Mouse (Mus musculus): ENCODE results near the gene Sept4. TPM values are rescaled to one million over a fixed set of nuclear protein-coding genes. Genes with fewer than 3 reads are reported as not detected.
A peak's percentile ranks its signal among the peaks of the same experiment; 100 is the strongest.

Gene Sept4
- 33.0 and 37.9 TPM in 2 replicates for polyA plus RNA-seq (2015; fragmentation: Nextera tagmentation; extraction: Ambion mirVana)

DNA sequence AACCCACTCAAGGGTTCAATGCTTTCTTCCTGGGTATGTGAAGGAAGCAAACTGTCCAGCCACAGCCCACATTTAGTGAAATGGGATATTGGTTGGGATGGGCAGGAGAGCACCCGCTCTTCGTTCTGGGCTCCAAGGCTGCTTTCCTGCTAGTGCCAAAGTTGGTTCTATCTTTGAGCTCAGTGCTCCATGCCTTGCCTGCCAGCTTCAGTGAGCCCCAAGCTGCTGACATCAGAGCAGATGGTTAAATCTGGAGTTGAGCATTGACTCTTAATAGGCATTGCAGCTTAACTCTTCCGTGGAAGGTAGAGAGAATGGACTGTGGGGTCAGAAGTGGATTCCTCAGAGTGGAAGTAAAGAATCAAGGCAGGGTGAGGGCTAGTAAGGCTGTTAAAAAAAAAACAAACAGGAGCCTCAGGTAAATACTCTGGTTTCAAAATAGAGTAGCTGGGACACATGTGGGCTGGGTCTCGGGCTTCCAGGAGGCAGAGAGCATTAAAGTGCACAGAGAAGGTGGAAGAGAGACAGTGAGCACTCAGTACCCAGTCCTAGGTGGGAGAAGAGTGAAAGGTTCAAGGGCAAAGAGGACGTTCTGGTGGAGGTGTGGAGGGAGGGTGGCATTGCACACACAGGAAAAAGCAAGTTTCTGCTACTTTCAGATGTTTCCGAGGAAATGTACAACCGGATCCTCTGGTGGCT, at the start of gene Sept4:
Gene Sept4, plus strand, starts transcription at position 649 of the 699 bp plus-strand sequence.
- ATAC-seq (ENCODE audit: insufficient number of reproducible peaks, low FRiP score, low TSS enrichment, low read depth): no peak
- Histone ChIP-seq H3K36me3 (no peaks in the 10 kb centered on the region), H3K27me3 (no peaks in the 10 kb centered on the region), H3K4me3 (replicated peaks) (no peak within 1 kb of the TSS), H3K4me1 (peaks cover 10% of the 10 kb centered on the region), H3K9me3 (replicated peaks) (no peaks in the 10 kb centered on the region), H3K27ac (replicated peaks) (0 out of 2 replicates have a peak within 1 kb of the TSS, but pooled peaks have one; percentile 7), H3K9ac (no peak within 1 kb of the TSS), H3K4me2 (replicated peaks) (no peak within 1 kb of the TSS)
- 68% methylated on average over 7 of the region's 7 CpGs for WGBS

DNA sequence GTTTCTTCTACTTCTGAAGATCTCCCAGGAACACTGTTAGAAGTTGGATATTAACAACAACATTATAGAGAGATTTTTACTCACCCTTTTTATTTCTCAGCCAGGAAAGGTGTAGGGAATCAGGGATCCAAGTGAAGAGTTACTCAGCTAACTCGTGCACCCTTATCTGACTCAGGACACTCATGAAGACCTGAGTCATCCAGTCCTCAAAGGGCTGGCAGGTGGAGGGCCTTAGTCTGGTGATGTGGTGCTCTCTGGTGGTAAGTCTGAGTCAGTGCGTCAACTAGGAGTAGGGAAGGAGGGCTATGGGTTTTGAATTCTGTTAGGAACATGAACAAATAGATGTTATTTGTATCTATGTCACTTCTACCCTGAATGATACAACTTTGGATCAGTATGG, 49.4 kb upstream of the Sept4 start:
- Histone ChIP-seq H3K36me3 (no peaks in the 10 kb centered on the region), H3K9ac (no peak overlapping the region), H3K4me2 (replicated peaks) (no peak overlapping the region), H3K27me3 (no peaks in the 10 kb centered on the region), H3K4me3 (replicated peaks) (no peak overlapping the region), H3K9me3 (replicated peaks) (no peaks in the 10 kb centered on the region), H3K27ac (replicated peaks) (no peak overlapping the region), H3K4me1 (no peaks in the 10 kb centered on the region)
- no peak for ATAC-seq (ENCODE audit: insufficient number of reproducible peaks, low FRiP score, low TSS enrichment, low read depth)
- 9% methylated on average over 2 of the region's 2 CpGs for WGBS

DNA sequence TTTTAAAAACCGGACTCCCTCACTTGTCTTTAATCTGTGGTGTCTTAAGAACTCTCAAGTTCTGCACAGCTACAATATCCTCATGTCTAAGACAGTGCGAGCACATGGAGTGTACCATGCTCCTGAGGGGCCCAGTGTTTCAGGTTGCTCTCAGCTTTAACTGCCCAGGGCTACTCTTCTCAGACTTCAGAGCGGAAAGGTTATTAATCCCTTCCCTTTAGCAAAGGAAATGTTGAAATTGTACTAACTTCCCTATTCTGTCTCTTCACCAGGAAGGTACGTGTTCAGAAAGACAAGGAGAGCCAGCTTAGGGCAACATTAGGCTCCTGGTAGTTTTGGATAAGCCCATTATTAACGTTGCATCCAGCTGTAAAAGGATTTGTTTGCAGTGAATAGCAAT, 45.2 kb upstream of the Sept4 start:
- 53% methylated on average over 5 of the region's 5 CpGs for WGBS
- no peak overlapping the region for H3K4me3 ChIP-seq (replicated peaks)
- no peaks in the 10 kb centered on the region for H3K27me3 ChIP-seq
- no peak overlapping the region for H3K4me2 ChIP-seq (replicated peaks)
- no peaks in the 10 kb centered on the region for H3K9me3 ChIP-seq (replicated peaks)
- no peaks in the 10 kb centered on the region for H3K36me3 ChIP-seq
- H3K27ac ChIP-seq (replicated peaks): no peak overlapping the region
- H3K9ac ChIP-seq: no peak overlapping the region
- no peak for ATAC-seq (ENCODE audit: insufficient number of reproducible peaks, low FRiP score, low TSS enrichment, low read depth)
- H3K4me1 ChIP-seq: no peaks in the 10 kb centered on the region

DNA sequence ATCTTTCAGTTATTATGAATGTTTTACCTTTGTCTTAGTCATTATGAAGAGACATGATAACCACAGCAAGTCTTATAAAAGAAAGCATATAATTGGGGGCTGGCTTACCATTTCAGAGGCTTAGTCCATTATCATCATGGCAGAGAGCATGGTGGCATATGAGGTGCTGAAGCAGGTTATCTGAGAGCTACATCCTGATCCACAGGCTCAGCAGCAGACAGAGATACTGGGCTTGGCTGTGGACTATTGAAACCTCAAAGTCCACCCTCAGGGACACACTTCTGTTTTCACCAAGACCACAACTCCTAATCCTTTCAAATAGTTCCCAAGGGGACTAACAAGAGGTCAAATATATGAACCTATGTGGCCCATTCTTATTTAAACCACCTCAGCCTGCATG, 44.7 kb upstream of the Sept4 start:
- no peaks in the 10 kb centered on the region for H3K4me1 ChIP-seq
- no peak overlapping the region for H3K4me3 ChIP-seq (replicated peaks)
- no peak overlapping the region for H3K27ac ChIP-seq (replicated peaks)
- ATAC-seq (ENCODE audit: insufficient number of reproducible peaks, low FRiP score, low TSS enrichment, low read depth): no peak
- no peaks in the 10 kb centered on the region for H3K9me3 ChIP-seq (replicated peaks)
- H3K4me2 ChIP-seq (replicated peaks): no peak overlapping the region
- H3K36me3 ChIP-seq: no peaks in the 10 kb centered on the region
- H3K27me3 ChIP-seq: no peaks in the 10 kb centered on the region
- H3K9ac ChIP-seq: no peak overlapping the region

DNA sequence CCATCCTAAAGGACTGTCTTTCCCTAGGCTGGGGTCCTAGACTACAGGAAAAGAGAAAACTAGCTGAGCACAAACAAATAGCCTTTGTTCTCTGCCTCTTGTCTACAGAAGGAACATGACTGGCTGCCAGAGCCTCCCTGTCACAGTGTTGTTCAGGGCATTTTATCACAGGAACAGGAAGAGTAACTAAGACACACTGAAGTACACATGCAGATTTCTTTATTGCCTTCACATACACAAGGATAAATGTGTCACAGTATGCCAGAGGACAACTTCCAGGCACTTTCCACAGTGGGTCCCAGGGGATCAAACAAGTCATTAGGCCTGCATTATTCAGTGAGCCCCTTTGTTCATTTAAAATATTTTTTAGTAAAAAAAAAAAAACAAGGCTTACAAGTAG, 43.9 kb upstream of the Sept4 start:
- Histone ChIP-seq H3K27ac (replicated peaks) (no peak overlapping the region), H3K36me3 (no peaks in the 10 kb centered on the region), H3K4me3 (replicated peaks) (no peak overlapping the region), H3K4me1 (no peaks in the 10 kb centered on the region), H3K4me2 (replicated peaks) (no peak overlapping the region), H3K9ac (no peak overlapping the region), H3K27me3 (no peaks in the 10 kb centered on the region), H3K9me3 (replicated peaks) (no peaks in the 10 kb centered on the region)
- ATAC-seq (ENCODE audit: insufficient number of reproducible peaks, low FRiP score, low TSS enrichment, low read depth): no peak

DNA sequence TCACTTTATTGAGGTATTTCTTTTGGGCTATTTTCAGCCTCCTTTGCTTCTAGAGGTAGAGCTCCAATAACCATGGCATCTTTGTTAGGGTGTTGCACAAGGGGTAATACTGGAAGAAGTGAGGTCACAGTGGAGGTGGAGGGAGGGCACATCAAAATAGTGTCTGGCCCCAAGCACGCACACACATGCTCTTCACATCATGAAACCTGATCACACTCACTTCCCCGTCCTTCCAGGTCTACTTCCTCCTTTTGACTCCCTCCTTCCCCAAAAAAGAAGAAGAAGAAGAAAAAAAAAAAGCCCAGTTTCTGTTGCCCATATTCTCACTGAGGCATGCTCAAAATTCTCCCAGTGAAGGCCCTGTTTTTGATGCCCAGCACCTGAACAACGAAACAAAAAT, 41.3 kb upstream of the Sept4 start:
- 57% methylated on average over 3 of the region's 3 CpGs for WGBS
- H3K27me3 ChIP-seq: no peaks in the 10 kb centered on the region
- no peak overlapping the region for H3K9ac ChIP-seq
- H3K36me3 ChIP-seq: no peaks in the 10 kb centered on the region
- no peak overlapping the region for H3K27ac ChIP-seq (replicated peaks)
- no peaks in the 10 kb centered on the region for H3K9me3 ChIP-seq (replicated peaks)
- no peak for ATAC-seq (ENCODE audit: insufficient number of reproducible peaks, low FRiP score, low TSS enrichment, low read depth)
- H3K4me1 ChIP-seq: no peaks in the 10 kb centered on the region
- no peak overlapping the region for H3K4me2 ChIP-seq (replicated peaks)
- no peak overlapping the region for H3K4me3 ChIP-seq (replicated peaks)

DNA sequence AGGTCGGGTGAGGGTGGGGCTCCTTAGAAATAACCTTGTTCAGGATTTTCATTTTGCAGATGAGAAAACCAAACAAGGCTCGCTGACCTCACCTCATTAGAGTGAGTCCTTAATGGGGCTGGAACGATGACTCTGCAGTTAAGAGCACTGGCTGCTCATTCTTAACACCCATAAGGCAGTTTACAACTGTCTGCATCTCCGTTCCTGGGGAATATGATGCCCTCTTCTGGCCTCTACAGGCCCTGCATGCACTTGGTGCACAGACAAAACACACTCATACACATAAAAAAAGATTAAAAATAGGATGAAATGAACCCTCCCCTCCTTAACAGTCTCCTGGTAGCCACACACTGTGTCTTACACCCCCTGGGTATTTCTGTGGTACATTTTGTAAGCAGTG, 40.7 kb upstream of the Sept4 start:
- 60% methylated on average over 4 of the region's 4 CpGs for WGBS
- Histone ChIP-seq H3K9ac (no peak overlapping the region), H3K4me2 (replicated peaks) (no peak overlapping the region), H3K4me1 (no peaks in the 10 kb centered on the region), H3K27ac (replicated peaks) (no peak overlapping the region), H3K9me3 (replicated peaks) (no peaks in the 10 kb centered on the region), H3K4me3 (replicated peaks) (no peak overlapping the region), H3K27me3 (no peaks in the 10 kb centered on the region), H3K36me3 (no peaks in the 10 kb centered on the region)
- ATAC-seq (ENCODE audit: insufficient number of reproducible peaks, low FRiP score, low TSS enrichment, low read depth): no peak

DNA sequence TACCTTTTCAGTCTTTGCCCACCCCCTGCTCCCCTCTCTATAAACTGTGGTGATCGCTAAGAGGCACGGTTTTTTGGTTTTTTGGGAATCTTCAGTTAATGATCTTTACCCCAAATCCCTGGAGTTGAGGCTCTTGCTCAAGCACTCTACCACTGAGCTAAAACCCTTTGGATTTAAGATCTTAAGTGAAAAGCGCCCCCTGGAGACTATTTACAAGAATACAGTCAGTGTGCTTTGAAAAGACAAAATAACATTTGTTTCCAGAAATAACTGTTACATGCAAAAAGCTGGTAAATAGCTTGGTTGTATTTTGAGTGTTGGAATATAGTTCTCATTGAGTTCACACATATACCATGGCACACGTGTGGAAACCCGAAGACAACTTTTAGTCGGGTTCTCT, 37.0 kb upstream of the Sept4 start:
- Histone ChIP-seq H3K4me1 (no peaks in the 10 kb centered on the region), H3K36me3 (no peaks in the 10 kb centered on the region), H3K4me3 (replicated peaks) (no peak overlapping the region), H3K27me3 (no peaks in the 10 kb centered on the region), H3K4me2 (replicated peaks) (no peak overlapping the region), H3K9ac (no peak overlapping the region), H3K9me3 (replicated peaks) (no peaks in the 10 kb centered on the region), H3K27ac (replicated peaks) (no peak overlapping the region)
- WGBS: 52% methylated on average over 6 of the region's 6 CpGs
- ATAC-seq (ENCODE audit: insufficient number of reproducible peaks, low FRiP score, low TSS enrichment, low read depth): no peak

DNA sequence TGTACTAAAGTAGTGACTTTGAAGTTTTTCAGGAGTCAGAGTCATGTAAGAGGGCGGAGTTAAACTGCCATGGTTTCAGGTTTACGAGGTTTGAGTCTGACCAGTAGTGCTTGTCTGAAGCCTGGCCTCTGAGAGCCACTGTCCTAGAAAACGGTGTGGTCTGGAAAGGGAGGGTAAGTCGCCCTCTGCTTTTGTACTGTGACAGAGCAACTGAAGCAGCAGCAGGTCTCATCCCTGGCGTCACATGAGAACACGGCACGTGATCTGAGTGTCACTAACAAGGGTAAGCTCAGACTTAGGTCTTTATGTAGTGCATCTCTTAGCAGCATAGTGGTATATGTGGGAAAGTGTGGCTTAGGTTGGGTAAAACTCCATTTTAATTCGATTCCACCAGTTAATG, 26.4 kb upstream of the Sept4 start:
- no peak for ATAC-seq (ENCODE audit: insufficient number of reproducible peaks, low FRiP score, low TSS enrichment, low read depth)
- H3K4me3 ChIP-seq (replicated peaks): no peak overlapping the region
- no peaks in the 10 kb centered on the region for H3K36me3 ChIP-seq
- H3K27ac ChIP-seq (replicated peaks): no peak overlapping the region
- no peaks in the 10 kb centered on the region for H3K4me1 ChIP-seq
- no peak overlapping the region for H3K9ac ChIP-seq
- WGBS: 31% methylated on average over 8 of the region's 8 CpGs
- H3K4me2 ChIP-seq (replicated peaks): no peak overlapping the region
- H3K9me3 ChIP-seq (replicated peaks): no peaks in the 10 kb centered on the region
- no peaks in the 10 kb centered on the region for H3K27me3 ChIP-seq

DNA sequence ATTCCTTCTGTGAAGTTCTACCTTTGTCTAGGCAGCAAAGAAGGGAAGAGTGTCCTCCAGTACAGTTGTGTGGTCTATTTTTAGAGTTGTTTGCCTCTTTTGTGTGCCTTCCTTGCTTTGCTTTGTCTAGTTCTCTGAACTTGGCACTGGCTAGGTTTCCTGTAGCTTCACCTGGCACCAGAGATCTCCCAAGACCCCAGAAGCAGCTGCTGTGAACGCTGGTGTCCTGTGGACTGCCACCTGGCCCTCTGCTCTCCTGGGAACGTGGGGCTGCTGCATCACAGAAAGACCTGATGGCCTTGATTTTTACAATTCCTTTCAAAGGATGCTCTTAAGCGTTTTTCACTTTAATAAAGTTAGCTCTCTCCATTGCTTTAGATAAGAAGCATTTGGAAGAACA, 25.8 kb upstream of the Sept4 start:
- Histone ChIP-seq H3K9me3 (replicated peaks) (no peaks in the 10 kb centered on the region), H3K4me3 (replicated peaks) (no peak overlapping the region), H3K4me1 (no peaks in the 10 kb centered on the region), H3K9ac (no peak overlapping the region), H3K27ac (replicated peaks) (no peak overlapping the region), H3K27me3 (no peaks in the 10 kb centered on the region), H3K36me3 (no peaks in the 10 kb centered on the region), H3K4me2 (replicated peaks) (no peak overlapping the region)
- no peak for ATAC-seq (ENCODE audit: insufficient number of reproducible peaks, low FRiP score, low TSS enrichment, low read depth)
- WGBS: 51% methylated on average over 3 of the region's 3 CpGs

DNA sequence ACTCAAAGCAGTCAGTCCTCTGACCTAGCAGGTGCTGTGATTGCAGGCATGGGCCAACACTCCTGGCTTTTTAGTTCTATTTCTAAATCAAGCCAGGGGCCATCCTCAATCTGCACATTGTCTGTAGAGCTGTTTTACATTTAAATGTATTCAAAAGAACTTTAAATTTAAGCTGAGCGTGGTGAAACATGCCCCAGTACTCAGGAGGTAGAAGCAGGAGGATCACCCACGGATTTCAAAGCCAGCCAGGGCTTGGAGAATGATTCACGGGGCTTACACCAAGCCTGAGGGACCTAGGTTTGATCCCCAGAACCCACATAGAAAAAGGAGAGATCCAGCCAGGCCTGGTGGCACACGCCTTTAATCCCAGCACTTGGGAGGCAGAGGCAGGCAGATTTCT, 15.4 kb upstream of the Sept4 start:
- Histone ChIP-seq H3K4me1 (0 out of 2 replicates have a peak, but pooled peaks cover 5% of the 10 kb centered on the region), H3K27me3 (no peaks in the 10 kb centered on the region), H3K9me3 (replicated peaks) (no peaks in the 10 kb centered on the region), H3K4me2 (replicated peaks) (no peak overlapping the region), H3K9ac (no peak overlapping the region), H3K4me3 (replicated peaks) (no peak overlapping the region), H3K36me3 (no peaks in the 10 kb centered on the region), H3K27ac (replicated peaks) (no peak overlapping the region)
- ATAC-seq (ENCODE audit: insufficient number of reproducible peaks, low FRiP score, low TSS enrichment, low read depth): no peak
- 67% methylated on average over 4 of the region's 4 CpGs for WGBS

DNA sequence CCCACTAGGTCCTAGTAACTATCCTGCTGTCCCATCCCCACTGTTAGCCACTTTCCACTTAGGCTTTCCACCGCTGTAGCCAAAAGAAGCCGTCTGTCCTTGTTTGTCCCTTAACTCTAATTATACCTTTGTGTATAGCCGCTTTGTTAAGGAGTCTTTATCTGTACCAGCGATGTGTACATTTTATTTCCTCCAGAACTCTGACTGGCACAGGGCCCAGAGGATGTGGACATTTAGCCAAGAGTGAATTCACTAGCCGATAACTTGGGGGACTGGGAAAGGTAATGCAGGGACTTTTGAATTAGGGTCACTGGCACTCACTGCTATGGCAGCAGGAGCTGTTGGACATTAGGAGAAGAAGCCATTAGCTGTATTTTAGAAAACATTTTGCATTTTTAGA, 14.3 kb upstream of the Sept4 start:
- ATAC-seq (ENCODE audit: insufficient number of reproducible peaks, low FRiP score, low TSS enrichment, low read depth): no peak
- Histone ChIP-seq H3K9me3 (replicated peaks) (no peaks in the 10 kb centered on the region), H3K27ac (replicated peaks) (no peak overlapping the region), H3K9ac (no peak overlapping the region), H3K27me3 (no peaks in the 10 kb centered on the region), H3K4me3 (replicated peaks) (no peak overlapping the region), H3K4me2 (replicated peaks) (no peak overlapping the region), H3K36me3 (no peaks in the 10 kb centered on the region), H3K4me1 (0 out of 2 replicates have a peak, but pooled peaks cover 5% of the 10 kb centered on the region)
- WGBS: 51% methylated on average over 5 of the region's 5 CpGs

Measured in embryonic facial prominence, embryonic 15.5 days (tissue).